Mouse (Mus musculus): ENCODE measurements at regions not wholly inside any gene's neighbourhood (a gene's known extent, or its start where the extent isn't known, plus 50 kb on each side); places are given as distances from the start of the nearest gene placed in this dataset.
A peak's percentile ranks its signal among the peaks of the same experiment; 100 is the strongest.

DNA sequence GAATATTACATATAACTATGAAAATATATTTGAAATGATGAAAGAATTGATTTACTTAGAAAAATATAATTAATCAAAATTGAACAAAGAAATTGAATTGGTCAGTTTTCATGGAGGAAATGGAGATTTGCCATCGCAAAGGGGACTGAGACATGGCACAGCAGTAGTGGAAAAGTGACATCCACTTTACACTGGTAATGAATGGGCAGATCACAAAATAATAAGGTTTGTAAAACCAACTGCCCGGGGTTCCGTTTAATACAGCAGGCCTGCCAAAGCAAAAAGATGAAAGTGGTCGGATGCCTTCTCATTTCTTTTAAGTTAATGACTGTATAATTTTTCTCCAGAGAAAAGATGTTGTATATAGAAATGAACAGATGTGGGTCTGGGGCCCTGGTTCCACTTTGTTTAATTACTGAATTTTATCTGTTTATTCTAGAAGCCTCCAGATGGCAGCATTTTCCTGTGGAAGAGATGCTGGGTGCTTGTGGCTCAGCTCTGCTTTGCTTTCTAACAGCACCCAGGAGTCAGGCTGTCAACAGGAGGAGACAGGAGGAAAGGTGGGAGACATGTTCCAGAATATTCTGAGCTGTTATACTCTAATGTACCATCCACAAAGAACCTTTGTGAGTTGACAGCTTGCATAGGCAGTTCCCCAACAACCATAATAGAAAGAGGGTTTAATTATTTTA lies 75.6 kb upstream of the Fbxl17 start:
- DNase-seq, result peak; percentile 77

DNA sequence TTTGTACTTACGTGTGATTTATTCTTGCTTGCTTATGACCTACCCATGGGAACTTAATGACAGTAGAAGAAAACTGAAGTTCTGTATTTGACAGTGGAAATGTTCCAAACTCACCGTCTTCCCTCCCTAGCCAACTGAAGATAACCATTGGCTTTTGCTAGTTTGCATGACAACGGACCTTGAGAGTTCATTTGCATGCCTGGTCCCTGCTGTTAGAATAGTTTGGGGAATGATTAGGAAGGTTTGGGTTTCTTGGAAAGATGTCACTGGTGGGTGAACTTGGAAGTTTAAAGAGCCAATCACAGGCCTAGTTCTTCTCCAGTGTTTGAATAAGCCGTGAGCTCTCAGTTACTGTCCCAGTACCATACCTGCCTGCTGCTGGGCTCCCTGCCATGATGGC lies 83.1 kb upstream of the Fbxl17 start:
- no peak for DNase-seq

DNA sequence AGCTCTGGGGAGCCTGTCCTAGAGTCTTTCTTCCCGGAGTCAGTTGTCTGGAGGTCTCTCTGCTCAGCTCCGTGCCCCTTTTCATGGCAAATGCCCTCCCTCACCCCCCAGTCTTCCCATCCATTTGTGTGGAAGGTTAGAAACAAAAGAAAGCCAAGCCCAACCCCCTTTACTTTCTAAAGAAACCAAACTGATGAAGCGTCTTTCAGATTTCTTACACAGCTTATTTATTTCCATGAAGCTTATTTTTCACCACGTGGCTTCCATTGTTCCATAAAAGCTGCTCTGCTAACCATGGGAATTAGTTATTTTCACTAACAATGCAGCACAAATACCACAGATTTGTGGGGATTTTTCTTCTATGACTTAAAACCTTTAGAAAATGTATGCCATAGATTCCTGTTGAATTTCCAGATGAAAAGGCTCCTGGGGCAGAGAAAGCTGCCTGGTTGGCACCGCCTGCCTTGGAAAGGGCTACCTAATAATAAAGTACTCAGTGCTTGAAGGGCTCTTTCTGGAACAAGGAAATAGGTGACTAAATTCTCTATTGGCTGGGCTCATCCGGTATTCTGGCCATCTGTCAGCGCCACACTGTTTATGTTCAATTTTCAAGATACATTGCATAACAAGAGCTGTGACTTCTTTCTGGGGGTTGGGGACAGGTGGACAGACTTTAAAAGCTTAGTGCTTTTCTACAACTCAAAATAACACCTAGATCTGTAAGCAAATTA lies 107.4 kb upstream of the Fbxl17 start:
- peak; percentile 87 for DNase-seq

DNA sequence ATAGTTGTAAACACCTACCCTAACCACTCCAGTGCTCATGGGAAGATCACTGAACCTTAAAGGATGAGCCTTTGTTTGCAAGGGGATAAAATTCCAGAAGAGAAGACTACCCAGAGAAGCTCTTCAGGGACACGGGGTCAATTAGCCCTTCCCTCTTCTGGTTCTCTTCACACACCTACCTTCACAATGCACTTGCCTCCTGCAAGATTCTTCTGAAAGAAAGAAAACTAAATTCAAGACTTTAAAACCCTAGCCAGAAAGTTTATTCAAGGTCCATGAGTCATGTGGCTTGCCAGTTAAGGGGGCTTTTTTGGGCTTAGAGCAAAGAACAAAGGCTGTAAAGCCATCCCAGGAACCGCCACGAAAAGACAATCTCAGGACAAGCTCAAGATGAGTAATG lies 122.9 kb upstream of the Fbxl17 start:
- DNase-seq, result no peak

DNA sequence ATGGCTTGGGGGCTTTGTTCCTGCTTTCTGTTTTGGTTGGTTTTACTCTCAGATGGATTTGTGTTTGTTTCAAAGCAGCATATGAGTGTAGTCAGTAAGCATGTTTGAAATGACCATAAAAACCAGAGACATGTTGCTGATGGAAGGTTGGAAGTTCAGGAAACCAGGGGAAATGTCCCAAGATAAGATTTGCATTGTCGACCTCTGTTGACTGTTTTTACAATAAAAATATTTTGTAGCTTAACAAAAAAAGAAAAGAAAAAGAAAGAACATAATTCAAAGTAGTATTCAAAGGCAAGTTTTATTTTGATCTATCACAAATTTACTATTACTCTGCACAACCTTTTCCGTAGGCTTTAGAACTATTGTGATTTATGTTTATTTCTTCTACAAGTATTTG lies 137.8 kb upstream of the Fbxl17 start:
- DNase-seq, result no peak

DNA sequence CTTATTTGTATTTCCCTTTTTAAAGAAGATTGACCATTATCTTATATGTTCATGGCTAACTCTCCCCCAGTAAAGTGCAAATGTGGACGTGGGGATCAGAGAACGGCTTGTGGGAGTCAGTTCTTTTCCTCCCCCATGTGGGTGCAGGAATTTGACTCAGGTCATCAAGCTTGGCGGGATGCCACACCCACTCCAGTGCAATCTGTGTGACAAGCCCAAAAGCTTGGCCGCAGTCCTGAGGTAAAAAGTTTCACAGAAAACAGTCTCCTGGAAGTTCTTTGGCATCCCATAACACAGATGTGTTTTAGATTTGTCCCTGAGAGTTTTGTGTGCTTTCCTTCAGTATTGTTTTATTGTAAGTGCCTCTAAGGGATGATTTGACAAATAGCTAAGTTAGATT lies 144.6 kb upstream of the Fbxl17 start:
- DNase-seq, result peak; percentile 25

DNA sequence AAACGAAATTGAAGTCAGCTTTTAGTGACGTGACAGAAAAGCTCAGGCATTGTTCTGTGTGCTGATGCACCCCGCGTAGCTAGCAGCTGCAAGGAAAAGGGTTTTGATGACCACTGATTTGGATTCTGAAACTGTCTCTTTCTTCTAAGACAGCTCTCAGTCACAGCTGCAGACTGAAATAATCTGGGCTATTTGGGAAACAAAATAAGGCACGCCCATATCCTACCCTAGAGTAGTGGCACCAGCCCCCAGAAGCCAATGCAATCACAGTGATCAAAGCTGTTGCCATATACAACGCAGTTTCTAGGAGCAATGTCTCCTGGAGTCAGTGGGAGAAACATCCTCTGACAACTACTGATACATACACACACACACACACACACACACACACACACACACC lies 157.9 kb upstream of the Fbxl17 start:
- DNase-seq, result no peak

DNA sequence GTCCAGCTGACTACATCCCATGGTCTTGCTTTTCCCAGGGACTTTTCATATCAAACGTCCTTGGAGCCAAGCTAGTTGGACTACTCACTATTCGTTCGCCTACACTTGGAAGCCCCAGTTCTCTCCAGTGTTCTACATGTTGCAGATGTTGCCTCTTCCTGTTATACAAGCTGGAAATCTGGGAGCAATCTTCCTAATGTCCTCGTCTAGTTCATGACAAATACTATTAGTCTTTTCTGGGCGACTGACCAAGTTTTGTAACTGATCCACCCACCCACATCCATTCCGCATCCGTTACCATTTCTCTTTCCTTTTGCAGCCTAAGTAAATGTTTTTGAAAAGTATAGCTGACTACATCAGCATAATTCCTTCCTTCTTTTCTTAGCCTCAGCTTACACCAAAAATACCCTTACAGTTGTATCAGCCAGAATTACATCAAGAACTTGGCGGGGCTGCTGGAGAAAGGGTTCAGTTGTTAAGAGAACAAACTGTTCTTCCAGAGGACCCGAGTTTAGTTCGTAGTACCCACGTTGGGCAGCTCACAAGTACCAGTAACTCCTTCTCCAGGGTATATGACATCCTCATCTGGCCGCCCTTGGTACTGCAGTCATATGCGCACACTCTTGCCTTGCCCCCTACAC lies 161.1 kb upstream of the Fbxl17 start:
- no peak for DNase-seq

DNA sequence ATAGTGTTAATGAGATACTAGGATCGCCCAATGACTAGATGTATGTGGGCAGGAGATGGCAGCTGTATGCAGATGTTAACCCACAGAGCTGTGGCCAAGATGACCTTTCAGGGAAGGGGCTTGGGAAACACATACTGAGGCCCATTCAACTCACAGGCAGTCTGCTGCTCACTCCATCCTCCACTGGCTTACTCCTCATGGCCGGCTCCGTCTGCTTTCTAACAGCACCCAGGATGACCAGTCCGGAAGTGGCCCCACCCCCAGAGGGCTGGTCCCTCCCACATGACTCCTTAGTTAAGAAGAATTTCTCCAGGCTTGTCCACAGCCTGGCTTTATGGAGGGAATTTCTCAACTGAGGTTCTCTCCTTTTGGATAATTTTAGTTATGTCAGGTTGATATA lies 161.8 kb upstream of the Fbxl17 start:
- no peak for DNase-seq

DNA sequence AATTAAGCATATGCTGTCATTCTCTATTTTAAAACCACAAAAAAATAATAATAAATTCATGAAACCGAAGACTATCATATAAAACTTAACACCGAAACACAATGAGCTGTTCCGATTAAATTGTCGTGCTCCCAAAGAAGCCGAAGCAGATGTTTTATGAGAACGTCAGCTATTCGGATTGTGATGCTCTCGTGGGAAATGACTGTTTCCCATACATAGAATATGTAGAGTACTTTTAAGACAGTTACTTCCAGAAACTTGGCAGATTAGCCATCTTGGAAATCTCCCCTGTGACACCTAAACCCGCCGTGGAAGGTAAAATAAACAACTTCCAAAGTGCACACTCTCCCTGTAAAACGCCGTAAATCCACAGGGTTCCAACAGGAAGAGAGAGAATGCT lies 162.4 kb upstream of the Fbxl17 start:
- no peak for DNase-seq

DNA sequence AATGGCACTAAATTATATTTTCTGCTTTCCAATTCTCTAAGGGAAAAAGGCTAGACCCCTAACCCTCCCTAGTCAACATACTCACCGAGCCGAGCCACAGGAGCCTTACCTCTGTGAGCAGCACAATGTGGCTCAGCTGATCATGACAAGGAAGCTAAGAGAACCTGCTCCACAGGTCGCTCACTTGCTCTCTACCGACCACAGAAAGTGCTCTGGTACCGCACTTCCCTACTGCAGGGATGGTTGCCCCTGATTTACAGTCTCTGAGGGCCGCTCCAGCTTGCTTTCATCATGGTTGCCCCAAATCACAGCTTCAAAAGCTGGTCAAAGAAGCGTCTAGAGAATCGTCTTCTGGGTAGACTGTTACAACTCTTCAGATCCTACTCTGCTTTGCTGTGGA lies 177.0 kb upstream of the Fbxl17 start:
- no peak for DNase-seq

DNA sequence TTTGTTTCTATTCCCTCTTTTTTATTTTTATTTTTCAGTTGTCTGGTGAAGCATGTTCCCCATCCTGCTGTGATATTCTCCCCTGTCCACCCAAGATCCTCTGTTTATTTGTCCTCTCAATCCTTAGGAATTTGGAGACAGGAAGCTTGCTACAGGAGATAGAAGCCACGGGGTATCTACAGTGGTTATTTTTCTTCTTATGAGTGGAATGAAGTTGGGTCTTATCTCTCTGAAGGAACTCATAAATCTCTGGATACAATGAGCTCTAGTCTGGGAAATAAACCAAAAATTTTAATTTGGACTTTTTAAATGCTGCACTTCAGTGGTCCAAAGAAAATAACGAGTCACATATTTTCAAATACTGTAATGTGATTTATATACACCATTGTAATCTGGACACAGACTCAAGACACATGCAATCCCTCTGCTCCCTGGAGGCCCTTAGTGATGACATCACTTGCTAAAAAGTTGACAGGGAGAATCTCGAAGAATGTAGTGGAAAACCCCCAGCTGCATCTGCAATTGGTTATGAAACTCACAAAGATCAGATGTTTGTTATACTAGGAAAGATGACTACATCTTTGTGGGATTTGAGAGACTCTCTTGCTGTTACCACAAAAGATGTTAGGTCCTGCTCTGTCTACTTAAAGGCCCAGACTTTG lies 178.3 kb upstream of the Fbxl17 start:
- no peak for DNase-seq

DNA sequence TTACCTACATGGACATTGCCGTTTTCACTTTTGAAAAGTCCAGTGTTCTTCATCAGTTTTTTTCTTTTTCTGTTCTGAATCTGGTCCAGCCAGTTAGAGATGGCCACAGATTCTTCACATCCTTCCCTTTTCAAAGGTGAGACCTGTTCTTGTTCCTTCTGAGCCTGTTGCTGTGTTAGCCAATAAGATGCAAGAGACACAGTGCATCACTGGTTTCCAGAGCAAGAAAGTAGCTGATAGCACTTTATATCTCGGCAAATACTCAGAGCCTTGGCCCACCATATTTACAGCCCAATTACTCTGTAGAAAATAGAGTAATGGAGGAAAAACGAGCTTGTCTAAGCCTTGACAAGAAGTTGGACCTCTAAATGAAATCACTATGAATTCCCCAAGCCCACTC lies 180.7 kb upstream of the Fbxl17 start:
- DNase-seq, result no peak

DNA sequence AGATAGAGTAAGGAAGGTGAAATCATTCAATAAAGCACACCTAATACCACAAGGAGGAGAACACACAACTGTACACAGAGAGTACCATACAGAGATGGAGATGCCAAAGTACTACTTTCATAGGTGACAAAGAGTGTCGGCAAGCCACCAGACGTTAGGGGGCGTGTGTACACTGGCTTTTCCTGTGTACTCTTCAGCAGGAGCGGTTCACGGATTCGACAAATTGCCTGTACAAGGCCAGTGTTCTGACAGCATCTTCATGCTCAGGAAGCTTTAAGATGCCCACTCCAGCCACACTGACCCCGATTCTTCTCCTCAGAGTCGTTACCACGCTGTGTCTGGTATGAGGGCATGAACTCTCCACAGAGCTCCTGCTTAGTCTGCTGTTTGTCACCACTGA lies 179.5 kb upstream of the Fer start:
- peak; percentile 28 for DNase-seq

DNA sequence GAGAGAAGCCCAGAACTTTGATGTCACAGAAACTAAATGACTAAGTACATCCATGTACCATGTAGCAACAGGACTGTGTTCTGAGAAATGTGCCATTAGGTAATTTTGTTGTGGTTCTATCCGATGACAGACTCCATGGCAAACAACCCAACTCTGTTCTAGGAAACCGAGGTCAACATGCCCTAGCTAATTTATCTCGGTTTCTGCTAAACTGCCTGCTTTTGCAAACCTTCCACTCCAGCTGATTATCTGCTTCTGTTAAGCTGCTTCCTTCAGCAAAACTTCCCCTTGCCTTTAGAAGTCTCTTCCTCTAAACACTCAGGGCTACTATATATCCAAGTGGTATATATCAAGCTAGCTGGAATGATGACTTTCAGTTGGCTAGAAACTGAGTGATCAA lies 178.8 kb upstream of the Fer start:
- no peak for DNase-seq

DNA sequence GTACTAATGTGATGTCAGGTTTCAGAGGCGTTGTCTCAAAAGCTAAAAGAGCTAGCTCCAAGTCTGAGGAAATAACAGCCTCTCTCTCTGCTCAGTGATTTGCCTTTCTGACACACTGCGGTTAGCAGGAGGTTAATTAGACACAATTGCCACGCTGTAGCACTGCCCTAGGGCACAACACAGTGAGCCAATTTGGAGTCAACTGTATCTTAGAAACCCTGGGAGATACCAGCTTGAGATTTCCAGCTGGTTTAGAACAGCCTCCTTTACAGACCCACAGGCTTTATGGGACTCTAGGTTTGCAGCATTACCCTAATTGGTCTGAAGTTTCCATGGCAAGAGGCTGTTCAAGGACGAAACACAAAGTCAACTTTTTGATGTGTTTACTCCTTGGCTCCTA lies 176.9 kb upstream of the Fer start:
- DNase-seq, result no peak

DNA sequence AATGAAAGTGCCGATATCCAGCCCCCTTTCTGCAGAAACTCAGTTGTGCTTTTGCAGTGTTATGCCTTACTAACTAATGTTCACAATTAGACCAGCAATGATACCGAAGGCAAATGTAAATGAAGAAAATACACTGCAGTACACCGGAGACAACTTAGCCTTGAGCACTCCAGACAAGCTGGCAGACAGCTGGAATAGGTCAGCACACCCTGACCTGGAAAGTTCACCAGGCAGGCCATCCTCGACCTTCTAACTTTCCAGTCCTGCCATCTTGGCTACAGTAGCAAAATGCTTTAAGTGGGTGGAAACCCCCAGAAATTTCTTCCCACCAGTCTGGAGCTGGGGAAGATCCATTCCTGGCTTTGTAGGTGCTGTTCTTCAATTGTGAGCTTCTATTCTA lies 176.5 kb upstream of the Fer start:
- DNase-seq, result no peak

DNA sequence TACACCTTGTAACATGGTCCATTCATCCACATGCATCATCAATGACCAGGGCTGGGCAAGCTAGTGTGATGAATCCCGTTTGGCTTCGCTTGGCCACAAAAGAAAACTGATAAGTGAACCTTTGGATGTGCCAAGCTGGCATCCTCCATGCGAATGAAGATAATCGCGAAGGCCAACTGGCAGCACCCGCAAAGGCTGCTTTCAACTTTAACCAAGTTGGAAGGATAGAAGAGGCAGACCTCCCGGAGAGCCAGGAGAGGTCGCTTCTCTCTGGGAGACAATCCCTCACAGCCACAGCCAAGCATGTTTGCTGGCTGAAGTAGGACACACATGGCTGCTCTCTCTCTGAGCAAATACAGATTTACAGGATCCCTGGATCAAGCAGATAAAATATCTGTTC lies 173.6 kb upstream of the Fer start:
- DNase-seq, result no peak

DNA sequence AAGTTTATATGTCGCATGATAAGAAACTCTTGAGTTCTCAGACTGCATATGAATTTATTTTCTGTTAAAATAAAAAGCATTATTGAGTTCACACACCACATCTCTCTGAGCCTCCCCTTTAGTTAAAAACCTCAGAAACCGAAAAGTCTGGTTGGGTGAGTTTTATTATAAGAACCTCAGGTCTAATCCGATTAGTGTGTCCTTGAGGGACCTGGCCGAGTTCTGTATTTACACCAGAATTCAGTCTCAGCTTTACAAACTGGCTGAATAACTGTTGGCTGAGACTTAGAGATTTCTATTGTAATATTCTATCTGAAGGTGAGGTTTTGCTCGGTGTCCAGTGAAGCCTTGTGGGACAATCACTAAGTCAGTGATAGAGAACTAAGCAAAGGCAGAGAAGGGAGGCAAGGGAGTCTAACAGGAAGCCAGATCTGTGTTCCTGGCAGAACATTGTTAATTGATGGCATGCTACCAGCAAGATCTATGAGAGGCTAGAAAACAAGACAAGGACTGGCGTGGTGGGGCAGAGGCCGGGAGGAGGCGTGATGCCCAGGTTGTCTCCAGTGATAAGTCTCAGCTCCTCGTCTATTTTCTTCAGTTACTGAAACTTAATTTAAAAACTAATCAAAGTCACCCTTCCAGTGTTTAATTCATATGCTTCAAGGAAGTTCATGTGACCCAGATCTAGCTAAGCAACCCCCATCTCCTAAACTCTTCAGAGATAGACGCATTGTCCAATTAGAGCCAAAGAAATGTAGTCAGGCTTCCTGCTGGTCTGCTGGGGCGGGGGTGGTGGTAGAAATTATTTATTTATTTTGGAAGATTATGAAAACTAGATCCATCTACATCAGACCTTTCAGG lies 171.8 kb upstream of the Fer start:
- DNase-seq, result no peak

DNA sequence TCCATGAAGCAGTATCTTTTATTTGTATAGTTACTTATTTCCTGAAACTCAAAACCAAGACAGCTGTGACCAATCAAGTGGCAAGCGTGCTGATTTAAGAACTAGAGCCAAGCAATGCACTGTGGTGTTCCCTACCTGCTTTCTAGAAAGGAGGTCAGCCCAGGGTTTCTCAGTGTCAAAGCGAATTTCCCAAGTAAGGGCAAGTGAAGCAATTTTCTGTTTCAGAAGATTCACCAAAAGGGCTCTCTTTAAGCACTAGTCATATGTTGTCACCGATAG lies 171.2 kb upstream of the Fer start:
- DNase-seq, result no peak

DNA sequence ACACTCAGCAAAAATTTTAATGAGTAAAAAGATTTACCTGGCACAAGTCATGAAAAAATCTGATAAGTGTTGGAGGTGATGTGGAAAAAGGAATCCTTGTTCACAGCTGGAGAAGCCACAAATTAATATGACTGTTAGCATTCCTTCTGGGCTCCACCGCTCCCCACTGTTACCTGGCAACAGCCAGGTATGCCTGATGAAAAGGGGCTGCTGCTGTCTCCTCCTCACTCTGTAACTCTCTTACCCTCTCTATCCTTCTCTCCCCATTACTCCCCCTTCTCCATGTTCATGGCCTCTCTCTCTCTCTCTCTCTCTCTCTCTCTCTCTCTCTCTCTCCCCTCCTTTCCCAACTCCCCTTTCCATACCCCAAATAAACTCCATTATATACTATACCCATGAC lies 169.6 kb upstream of the Fer start:
- no peak for DNase-seq

DNA sequence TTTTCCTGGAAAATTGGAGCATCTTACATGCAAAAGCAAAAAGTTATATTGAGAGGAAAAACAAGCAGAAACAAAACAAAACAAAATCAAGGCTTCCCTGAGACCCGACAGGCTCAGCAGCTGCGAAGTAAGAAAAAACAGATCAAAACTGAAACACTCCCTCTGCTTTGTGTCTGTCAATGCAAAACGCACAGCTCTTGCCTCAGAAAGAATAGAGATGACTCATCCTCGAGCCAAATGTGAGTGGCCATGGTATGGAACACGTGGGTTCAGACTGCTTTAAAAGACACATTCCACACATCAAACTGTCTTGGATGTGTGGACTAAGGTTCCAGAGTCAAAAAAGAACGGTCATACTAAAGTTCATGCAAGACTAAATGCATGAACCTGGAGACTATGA lies 163.3 kb upstream of the Fer start:
- DNase-seq, result no peak

DNA sequence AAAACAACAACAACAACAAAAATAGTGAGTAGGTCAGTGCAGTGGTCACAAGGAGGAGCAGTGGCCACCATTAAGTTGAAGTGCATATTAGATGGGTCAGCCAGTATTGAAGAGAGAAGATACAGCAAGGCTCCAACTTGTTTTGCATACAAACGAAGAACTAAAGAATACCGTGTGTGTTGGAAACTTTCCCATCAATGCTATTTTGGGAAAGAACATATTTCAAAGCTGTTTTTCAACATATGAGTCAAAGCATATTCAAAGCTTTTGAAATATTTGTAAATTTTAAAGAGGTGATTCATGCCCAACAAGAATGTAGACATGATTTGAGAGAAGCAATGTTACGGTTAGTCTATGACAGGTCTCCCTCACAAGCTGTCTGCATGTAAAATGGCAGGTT lies 157.9 kb upstream of the Fer start:
- no peak for DNase-seq
